Mouse (Mus musculus): ENCODE results near the gene Plekhg2.

The Plekhg2 gene

GRCm38 (mm10) chr7:28362441-28363060, 9.8 kb downstream of the Plekhg2 start:
- no peak for DNase-seq

- no peak for DNase-seq
Measured at GRCm38 (mm10) chr7:28361647-28362341, 10.6 kb downstream of the Plekhg2 start.

GRCm38 (mm10) chr7:28360291-28360690, 12.1 kb downstream of the Plekhg2 start:
- DNase-seq, result no peak

DNA sequence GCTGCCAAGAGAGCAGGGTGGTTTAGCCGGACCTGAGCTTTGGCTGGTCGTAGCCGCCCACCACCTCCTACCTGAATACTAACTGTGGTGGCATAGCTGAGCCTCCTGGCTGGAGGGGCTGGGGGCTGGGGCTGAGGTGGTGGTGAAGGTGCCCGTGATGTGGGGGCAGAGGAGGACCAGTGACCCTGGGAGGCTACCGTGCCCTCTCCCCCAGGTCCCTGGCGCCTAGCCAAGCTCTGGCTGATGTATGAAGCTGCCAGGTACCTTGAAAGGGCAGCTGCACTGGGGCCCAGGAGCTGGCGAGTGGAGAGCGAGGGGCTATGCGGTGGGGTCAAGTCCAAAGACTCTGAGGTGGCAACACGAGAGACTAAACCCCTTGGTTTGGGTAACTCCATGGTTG, 12.5 kb downstream of the Plekhg2 start:
- DNase-seq, result no peak

- DNase-seq, result no peak
Measured at GRCm38 (mm10) chr7:28358431-28358830, 14.0 kb downstream of the Plekhg2 start.

GRCm38 (mm10) chr7:28357984-28358383, 14.4 kb downstream of the Plekhg2 start:
- DNase-seq, result no peak

- no peak for DNase-seq
Measured at GRCm38 (mm10) chr7:28356981-28357380, 15.4 kb downstream of the Plekhg2 start.

DNA sequence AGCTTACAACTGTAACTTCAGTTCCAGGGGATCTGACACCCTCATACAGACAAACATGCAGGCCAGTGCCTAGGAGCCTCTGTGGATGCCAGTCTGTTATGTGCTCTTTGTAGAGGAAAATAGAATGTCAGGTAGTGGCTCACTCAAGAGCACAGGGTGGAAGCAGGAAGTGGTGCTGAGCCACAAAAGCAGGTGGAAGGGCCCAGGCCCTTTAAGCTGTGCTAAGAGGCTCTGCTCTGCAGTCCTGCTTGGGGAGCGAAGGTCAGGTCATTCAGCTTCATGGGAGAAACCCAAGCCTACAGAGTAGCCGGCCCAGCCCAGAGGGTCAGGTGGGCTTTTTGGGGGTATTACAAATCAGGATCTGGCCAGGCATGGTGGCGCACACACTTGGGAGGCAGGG, 17.2 kb downstream of the Plekhg2 start:
- no peak for DNase-seq

DNA sequence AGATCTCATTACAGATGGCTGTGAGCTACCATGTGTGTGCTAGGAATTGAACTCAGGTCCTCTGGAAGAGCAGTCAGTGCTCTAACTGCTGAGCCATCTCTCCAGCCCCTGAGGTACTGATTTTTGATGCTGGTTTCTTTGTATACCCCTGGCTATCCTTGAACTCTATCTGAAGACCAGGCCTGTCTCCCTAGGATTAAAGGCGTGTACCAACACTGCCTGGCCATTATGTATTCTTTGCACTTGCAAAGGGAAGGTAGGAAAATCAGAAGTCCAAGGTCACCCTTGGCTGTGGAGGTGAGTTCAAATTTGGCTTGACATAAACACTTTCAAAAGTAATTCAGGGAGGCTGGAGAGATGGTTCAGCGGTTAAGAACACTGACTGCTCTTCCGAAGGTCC, 17.8 kb downstream of the Plekhg2 start:
- no peak for DNase-seq

DNA sequence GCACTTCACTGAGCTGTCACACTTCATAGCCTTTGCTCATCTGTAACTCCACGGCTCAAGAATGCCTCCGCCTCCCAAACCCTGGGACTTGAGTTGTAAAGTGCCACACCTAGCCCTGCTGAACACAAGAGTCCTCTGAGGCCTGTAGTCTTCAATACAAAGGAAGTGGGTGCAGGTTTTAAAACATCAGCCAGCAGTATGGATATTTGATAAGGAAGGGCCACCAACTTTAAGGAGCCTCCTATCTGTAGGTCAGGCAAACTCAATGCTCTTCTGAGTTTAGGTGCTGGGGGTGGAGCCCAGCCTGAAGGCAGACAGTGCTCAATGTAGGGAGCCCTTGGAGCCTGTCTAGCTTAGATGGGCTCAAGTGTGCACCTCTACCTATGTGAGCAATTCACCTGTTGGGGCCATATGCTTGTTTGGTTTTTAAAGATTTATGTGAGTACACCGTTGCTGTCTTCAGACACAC, 18.3 kb downstream of the Plekhg2 start:
- DNase-seq, result no peak

DNA sequence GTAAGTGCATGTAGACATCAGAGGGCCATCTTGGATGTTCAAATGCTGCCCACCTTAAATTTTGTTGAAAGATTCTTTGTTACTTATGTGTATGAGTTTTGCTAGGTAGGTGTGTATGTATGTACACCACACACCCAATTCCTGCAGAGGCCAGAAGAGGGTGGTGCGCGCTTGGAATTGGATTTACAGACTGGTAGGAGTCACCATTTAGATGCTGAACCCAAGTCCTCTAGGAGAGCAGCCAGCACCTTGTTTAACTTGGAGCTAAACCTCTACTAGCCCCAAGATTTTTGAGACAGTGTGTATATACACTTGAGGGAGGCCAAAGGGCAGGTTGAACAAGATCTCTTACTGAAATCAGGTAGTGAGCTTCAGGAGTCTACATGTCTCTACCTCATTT, 19.1 kb downstream of the Plekhg2 start:
- no peak for DNase-seq

GRCm38 (mm10) chr7:28351676-28352191, 20.7 kb downstream of the Plekhg2 start:
- no peak for DNase-seq

DNA sequence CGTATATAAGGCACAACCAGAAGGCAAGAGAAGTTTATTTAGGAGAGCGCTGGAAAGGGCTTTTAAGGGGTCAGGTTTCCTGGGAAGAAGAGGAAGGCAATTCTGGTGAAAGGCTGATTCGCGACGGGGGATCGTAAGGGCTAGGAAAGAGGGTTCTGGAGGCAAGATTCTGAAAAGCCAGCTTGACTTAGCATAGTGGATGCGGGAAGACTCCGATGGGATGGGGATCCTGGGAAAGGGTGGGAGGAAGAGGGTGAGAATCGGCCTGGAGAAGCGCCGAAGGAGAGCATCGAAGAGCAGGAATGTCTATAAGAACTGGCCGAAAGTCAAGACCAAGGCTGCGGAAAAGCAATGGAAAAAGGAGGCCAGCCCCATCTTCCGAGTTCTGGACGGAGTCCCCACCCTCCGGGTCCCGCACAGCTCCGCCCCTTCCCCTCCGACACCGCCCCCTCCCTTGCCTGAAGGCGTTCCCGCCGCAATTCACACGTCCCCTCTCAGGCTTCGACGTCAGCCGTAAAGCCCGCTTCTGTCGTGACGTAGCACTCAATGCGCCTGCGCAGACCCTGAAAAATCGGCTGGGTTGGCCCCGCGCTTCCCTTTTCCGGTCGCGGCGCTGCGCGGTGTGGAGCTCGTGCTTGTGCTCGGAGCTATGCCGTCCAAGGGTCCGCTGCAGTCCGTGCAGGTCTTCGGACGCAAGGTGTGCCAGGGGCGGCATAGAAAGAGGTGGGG, 22.1 kb downstream of the Plekhg2 start, which contains the start of gene Rps16:
TSS of gene Rps16 (plus strand) at position 498 of the 729 bp plus-strand sequence.
- peak; percentile 98 for DNase-seq

- DNase-seq, result no peak
Measured at GRCm38 (mm10) chr7:28348601-28349000, 23.8 kb downstream of the Plekhg2 start.

DNA sequence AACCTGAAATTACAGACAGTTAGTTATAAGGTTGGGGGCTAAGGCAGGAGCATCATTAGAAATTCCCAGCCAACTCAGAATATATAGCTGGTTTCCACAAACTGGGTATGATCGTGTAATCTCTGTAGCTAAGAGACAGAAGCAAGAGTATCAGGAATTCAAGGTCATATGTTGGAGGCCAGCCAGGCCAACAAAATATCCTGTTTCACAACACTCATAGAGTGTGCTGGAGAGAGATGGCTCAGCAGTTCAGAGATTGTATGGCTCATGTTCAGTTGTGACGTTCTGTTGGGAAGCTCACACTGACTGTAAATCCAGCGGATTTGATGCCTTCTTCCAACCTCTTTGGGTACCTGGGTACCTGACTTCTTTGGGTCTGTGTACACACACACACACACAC, 24.7 kb downstream of the Plekhg2 start:
- no peak for DNase-seq

DNA sequence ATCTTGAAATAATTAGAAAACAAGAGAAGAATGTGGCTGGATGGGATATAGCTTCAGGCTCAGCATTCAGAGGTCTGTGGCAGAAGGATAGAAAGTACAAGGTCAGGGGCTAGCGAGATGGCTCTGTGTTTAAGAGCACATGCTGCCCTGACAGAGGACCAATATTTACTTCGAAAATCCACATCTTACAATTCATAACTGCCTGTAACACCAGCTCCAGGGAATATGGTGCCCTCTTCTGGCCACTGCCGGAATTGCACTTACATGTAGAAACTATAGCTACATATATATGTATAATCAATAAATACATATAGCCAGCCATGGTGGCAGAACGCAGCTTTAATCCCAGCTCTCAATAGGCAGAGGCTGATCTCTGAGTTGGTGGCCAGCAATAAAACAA, 27.8 kb downstream of the Plekhg2 start:
- DNase-seq, result peak; percentile 47

- DNase-seq, result no peak
Measured at GRCm38 (mm10) chr7:28341381-28341780, 31.0 kb downstream of the Plekhg2 start.

- peak; percentile 59 for DNase-seq
Measured at GRCm38 (mm10) chr7:28339213-28339917, 33.0 kb downstream of the Plekhg2 start.

GRCm38 (mm10) chr7:28338108-28338998, 34.0 kb downstream of the Plekhg2 start, which contains the start of gene Supt5:
Gene Supt5 (minus strand): TSS chr7:28338746.
- peak; percentile 98 for DNase-seq

DNA sequence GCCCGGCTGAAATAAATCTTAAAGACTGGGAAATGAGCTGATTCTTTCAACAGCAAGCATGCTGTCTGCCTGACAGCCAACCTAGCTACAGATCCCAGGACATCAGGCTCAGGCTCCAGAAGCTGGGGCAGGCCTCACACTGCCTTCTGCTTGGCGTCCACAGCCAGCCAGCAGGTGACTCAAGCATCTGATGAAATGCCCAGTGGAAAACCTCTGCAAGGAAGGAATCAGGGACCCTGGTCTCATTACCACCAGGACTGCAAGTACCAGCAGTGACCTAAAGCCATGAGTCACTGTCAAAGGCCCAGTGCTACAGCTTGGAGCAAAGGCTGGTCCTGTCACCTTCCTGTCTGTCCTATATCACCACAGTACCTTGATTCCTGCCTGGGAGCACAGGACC, 36.9 kb downstream of the Plekhg2 start:
- DNase-seq, result no peak

DNA sequence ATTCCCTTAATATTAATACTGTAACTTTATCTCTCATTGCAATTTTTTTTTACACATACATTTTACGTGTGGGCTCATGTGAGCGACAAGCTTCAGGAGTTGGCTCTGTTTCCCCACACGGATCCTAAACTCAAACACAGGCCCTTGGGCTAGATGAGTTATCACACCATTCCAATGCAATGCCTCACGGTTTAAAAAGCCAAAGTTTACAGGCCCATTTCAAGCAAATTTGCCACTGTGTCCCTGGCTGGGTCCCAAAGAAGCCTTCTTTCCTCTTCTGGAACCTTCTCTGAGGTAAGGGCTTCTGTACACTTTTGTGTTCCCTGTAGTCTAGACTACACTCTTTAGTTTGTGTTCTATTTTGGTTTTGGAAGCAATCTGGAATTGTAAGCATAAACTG, 37.9 kb downstream of the Plekhg2 start:
- DNase-seq, result no peak

- no peak for DNase-seq
Measured at GRCm38 (mm10) chr7:28328260-28328659, 44.1 kb downstream of the Plekhg2 start.

Measured in cerebellum, adult 9-11 months (tissue).